Mouse (Mus musculus) CH12.LX (cell line): Measurements from ENCODE around the gene Nuak2. TPM values are rescaled to one million over a fixed set of nuclear protein-coding genes. Genes with fewer than 3 reads are reported as not detected.

Experiments used
- DNase-seq: peaks from one replicate; pipeline ENCODE4 v3.0.0-alpha.2; 2013; ENCODE audit errors: extremely low read depth
- H3K27ac ChIP-seq: 2 replicates; pipeline ENCODE4 v1.5.1; 2012; ENCODE audit warnings: low read depth, mild to moderate bottlenecking, control low read depth, moderate library complexity; ENCODE audit not compliant: insufficient read depth
- H3K27me3 ChIP-seq: replicated peaks from 2 replicates; pipeline ENCODE3; 2012; ENCODE audit warnings: inconsistent platforms
- H3K36me3 ChIP-seq, 2 experiments: replicated peaks in 1 of 2; 2 replicates each; pipeline versions ENCODE3 to v1.6.1; 2012; ENCODE audit warnings: inconsistent platforms in 1 of 2, low read length in 1 of 2, mild to moderate bottlenecking in 1 of 2, mixed read lengths in 1 of 2, moderate library complexity in 1 of 2; ENCODE audit not compliant: control insufficient read depth in 1 of 2, insufficient read depth in 1 of 2
- H3K4me1 ChIP-seq, 2 experiments: 2 replicates each; pipeline ENCODE4 v1.6.1; 2012; ENCODE audit warnings: inconsistent platforms in 1 of 2, moderate library complexity in 1 of 2; ENCODE audit not compliant: insufficient read depth in 2 of 2, control insufficient read depth in 1 of 2
- H3K4me2 ChIP-seq: 2 replicates; pipeline ENCODE4 v1.6.1; 2012; ENCODE audit warnings: low read depth, mild to moderate bottlenecking, control low read depth; ENCODE audit not compliant: poor library complexity, insufficient read depth, severe bottlenecking
- H3K4me3 ChIP-seq, 3 experiments: fragments of 150-350 bp in 1 of 3; sonication (generic) in 1 of 3; replicated peaks in 1 of 3; 2 replicates each; pipeline versions ENCODE3 to v1.5.1; 2011 to 2012; ENCODE audit warnings: low read depth in 2 of 3, low read length in 2 of 3, mild to moderate bottlenecking in 2 of 3, moderate library complexity in 2 of 3, control low read depth in 1 of 3, improper control_type of control experiment in 1 of 3, inconsistent platforms in 1 of 3, mixed read lengths in 1 of 3; ENCODE audit not compliant: poor library complexity in 1 of 3
- H3K79me2 ChIP-seq: replicated peaks from 2 replicates; pipeline ENCODE4 v1.6.1; 2012; ENCODE audit warnings: mild to moderate bottlenecking, moderate library complexity; ENCODE audit not compliant: control insufficient read depth, poor library complexity, insufficient read depth, severe bottlenecking; ENCODE audit errors: extremely low read depth
- H3K9ac ChIP-seq: 2 replicates; pipeline ENCODE4 v1.6.1; 2012; ENCODE audit warnings: low read depth, mild to moderate bottlenecking, control low read depth, moderate library complexity; ENCODE audit not compliant: insufficient read depth
- H3K9me3 ChIP-seq: replicated peaks from 2 replicates; pipeline ENCODE3; 2012; ENCODE audit warnings: low read length, inconsistent platforms, mixed read lengths
- BHLHE40 ChIP-seq: IDR thresholded peaks from 2 replicates; pipeline ENCODE4 v1.6.1; 2011; ENCODE audit warnings: mild to moderate bottlenecking, low read depth, low read length, improper control_type of control experiment
- CHD1 ChIP-seq: IDR thresholded peaks from 2 replicates; pipeline ENCODE4 v1.6.1; 2012; ENCODE audit warnings: low read depth, low read length, improper control_type of control experiment, inconsistent platforms
- CHD2 ChIP-seq: IDR thresholded peaks from 2 replicates; pipeline ENCODE4 v1.6.1; 2011; ENCODE audit warnings: low read length, improper control_type of control experiment
- ELF1 ChIP-seq: IDR thresholded peaks from 2 replicates; pipeline ENCODE4 v1.6.1; 2014; ENCODE audit warnings: low read depth, mild to moderate bottlenecking, inconsistent platforms, low read length, improper control_type of control experiment
- ETS1 ChIP-seq: conservative IDR thresholded peaks from 2 replicates; pipeline ENCODE4 v1.6.1; 2012; ENCODE audit warnings: low read depth, mild to moderate bottlenecking, inconsistent platforms, low read length, improper control_type of control experiment, moderate library complexity
- HCFC1 ChIP-seq: IDR thresholded peaks from 2 replicates; pipeline ENCODE4 v1.6.1; 2012; ENCODE audit warnings: low read depth, mild to moderate bottlenecking, inconsistent platforms, low read length, improper control_type of control experiment
- IRF4 ChIP-seq: IDR thresholded peaks from 2 replicates; pipeline ENCODE4 v1.6.1; 2014; ENCODE audit warnings: low read depth, mild to moderate bottlenecking, inconsistent platforms, low read length, improper control_type of control experiment
- JUN ChIP-seq: IDR thresholded peaks from 2 replicates; pipeline ENCODE4 v1.6.1; 2011; ENCODE audit warnings: low read depth, mild to moderate bottlenecking, low read length, improper control_type of control experiment, moderate library complexity; ENCODE audit not compliant: insufficient read depth
- JUND ChIP-seq: conservative IDR thresholded peaks from 2 replicates; pipeline ENCODE4 v1.6.1; 2011; ENCODE audit warnings: low read depth, low read length, improper control_type of control experiment
- KAT2A ChIP-seq: IDR thresholded peaks from 2 replicates; pipeline ENCODE4 v1.6.1; 2012; ENCODE audit warnings: low read length, improper control_type of control experiment, inconsistent platforms; ENCODE audit not compliant: insufficient replicate concordance
- MAFK ChIP-seq: IDR thresholded peaks from 2 replicates; pipeline ENCODE4 v1.6.1; 2011; ENCODE audit warnings: low read length, improper control_type of control experiment; ENCODE audit not compliant: insufficient replicate concordance
- MAX ChIP-seq: IDR thresholded peaks from 2 replicates; pipeline ENCODE4 v1.6.1; 2011; ENCODE audit warnings: low read length, improper control_type of control experiment
- MXI1 ChIP-seq: IDR thresholded peaks from 2 replicates; pipeline ENCODE4 v1.6.1; 2011; ENCODE audit warnings: mild to moderate bottlenecking, low read depth, low read length, improper control_type of control experiment
- MYC ChIP-seq: IDR thresholded peaks from 2 replicates; pipeline ENCODE4 v1.6.1; 2011; ENCODE audit warnings: low read depth, mild to moderate bottlenecking, improper control_type of control experiment, low read length
- POLR2A ChIP-seq: IDR thresholded peaks from 2 replicates; pipeline ENCODE4 v1.6.1; 2011; ENCODE audit warnings: low read depth, mild to moderate bottlenecking, improper control_type of control experiment, low read length
- POLR2AphosphoS2 ChIP-seq: IDR thresholded peaks from 2 replicates; pipeline ENCODE4 v1.6.1; 2011; ENCODE audit warnings: low read depth, low read length, improper control_type of control experiment
- RAD21 ChIP-seq: IDR thresholded peaks from 2 replicates; pipeline ENCODE4 v1.6.1; 2011; ENCODE audit warnings: low read depth, mild to moderate bottlenecking, low read length, improper control_type of control experiment, moderate library complexity
- SIN3A ChIP-seq: IDR thresholded peaks from 2 replicates; pipeline ENCODE4 v1.6.1; 2012; ENCODE audit warnings: low read length, improper control_type of control experiment, inconsistent platforms
- SMC3 ChIP-seq: IDR thresholded peaks from 2 replicates; pipeline ENCODE4 v1.6.1; 2011; ENCODE audit warnings: low read depth, low read length, improper control_type of control experiment
- TBP ChIP-seq: conservative IDR thresholded peaks from 2 replicates; pipeline ENCODE4 v1.6.1; 2011; ENCODE audit warnings: low read depth, low read length, improper control_type of control experiment
- TCF12 ChIP-seq: IDR thresholded peaks from 2 replicates; pipeline ENCODE4 v1.6.1; 2014; ENCODE audit warnings: low read depth, mild to moderate bottlenecking, inconsistent platforms, low read length, improper control_type of control experiment
- USF1 ChIP-seq: IDR thresholded peaks from 2 replicates; pipeline ENCODE4 v1.6.1; 2014; ENCODE audit warnings: low read depth, mild to moderate bottlenecking, inconsistent platforms, low read length, improper control_type of control experiment
- ZKSCAN1 ChIP-seq: IDR thresholded peaks from 2 replicates; pipeline ENCODE4 v1.6.1; 2012; ENCODE audit warnings: low read depth, inconsistent platforms, low read length, improper control_type of control experiment, borderline replicate concordance
- dilution Hi-C: fragments of 300-500 bp; cut with MboI; formaldehyde crosslinking; loops from 2 replicates; pipeline ENCODE4 v1.14.3; 2020; ENCODE audit warnings: low sequenced_read_pairs; ENCODE audit not compliant: extremely low pct_unique_long_range_greater_than_20kb, extremely low pct_ligation_motif_present
- in situ Hi-C: fragments of 300-500 bp; cut with MboI; formaldehyde crosslinking; loops from 3 replicates; pipeline ENCODE4 v1.14.3; 2019; ENCODE audit warnings: low sequenced_read_pairs, low pct_ligation_motif_present, low pct_unique_long_range_greater_than_20kb, mixed read lengths
- polyA plus RNA-seq: library from polyadenylated mRNA; unstranded; fragments of >175 nt; gene quantifications from 2 replicates; pipeline ENCODE4 v1.2.1, GENCODE M21; 2012; ENCODE audit warnings: low read depth; ENCODE audit not compliant: insufficient read length
- total RNA-seq, 2 experiments: library from RNA; depleted of rRNA; stranded (reverse); fragments of 300-350 nt in 1 of 2; fragments of >200 nt in 1 of 2; gene quantifications; 2 replicates each; pipeline ENCODE4 v1.2.3; 2012 to 2014

Gene Nuak2
- total and polyA plus RNA-seq, 3 experiments: 0.30 TPM; not detected in 2

DNA sequence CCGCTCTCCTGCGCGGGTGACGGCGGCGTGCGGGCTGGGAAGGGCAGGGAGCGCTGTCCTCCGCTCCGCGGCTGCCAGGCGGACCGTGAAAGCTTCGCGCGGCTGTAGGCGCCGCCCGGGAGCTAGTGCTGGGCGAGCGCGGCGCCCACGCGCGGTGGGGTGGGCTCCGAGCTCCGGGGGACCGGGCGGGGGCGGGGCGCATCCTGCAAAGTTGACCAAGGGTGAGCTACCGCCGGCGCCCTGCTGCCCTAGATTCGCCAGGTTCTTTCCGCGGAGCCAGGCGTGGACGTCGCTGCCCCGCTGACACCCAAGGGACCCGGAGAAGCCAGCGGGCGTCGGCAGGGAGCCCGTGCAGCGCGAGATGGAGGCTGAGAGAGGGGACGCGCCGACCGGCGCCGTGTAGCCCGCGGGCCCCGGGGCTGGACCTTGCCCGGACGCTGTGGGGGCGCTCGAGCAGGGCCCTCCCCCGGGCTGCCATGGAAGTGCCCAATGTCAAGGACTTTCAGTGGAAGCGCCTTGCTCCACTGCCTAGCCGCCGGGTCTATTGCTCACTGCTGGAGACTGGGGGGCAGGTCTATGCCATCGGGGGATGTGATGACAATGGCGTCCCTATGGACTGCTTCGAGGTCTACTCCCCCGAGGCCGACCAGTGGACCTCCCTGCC lies 17.0 kb upstream of the Nuak2 start:
- Histone ChIP-seq H3K9ac (no peak overlapping the region), H3K4me1 (no peaks in the 10 kb centered on the region), H3K27ac (no peak overlapping the region), H3K27me3 (peaks cover 44% of the 10 kb centered on the region), H3K4me2 (no peak overlapping the region), H3K79me2 (no peaks in the 10 kb centered on the region), H3K9me3 (no peaks in the 10 kb centered on the region), H3K36me3 (no peaks in the 10 kb centered on the region), H3K4me3 (no peak overlapping the region)
- TF ChIP-seq BHLHE40 (no peak), ELF1 (no peak), POLR2AphosphoS2 (no peak), HCFC1 (no peak), RAD21 (no peak)
- dilution Hi-C loops (no loop called here), in situ Hi-C loops (no loop called here)
- no peak for DNase-seq

DNA sequence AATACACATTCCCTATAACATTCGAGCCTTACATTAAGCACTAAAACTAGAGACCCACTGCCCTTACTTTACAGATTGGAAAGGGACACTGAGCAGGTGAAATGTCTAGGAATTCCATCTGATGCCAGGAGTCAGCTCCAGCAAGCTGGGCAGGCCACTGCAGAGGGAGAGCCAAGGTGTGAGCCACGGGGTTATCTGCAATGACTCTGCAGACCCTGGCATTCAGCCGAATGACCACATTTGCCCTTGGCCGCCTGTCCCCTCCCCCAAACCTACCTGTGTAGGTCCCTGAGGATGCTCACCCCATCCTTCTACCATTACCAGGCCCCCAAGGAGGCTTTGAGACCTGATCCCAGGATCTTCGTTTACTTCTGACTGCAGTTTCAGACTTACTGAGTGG lies 16.2 kb upstream of the Nuak2 start:
- TF ChIP-seq BHLHE40 (no peak), ZKSCAN1 (no peak), MAFK (no peak), CHD1 (no peak), TCF12 (no peak), SIN3A (no peak)
- TF ChIP-seq, all 38 proteins: peak for 0
- H3K27me3 ChIP-seq: peaks cover 51% of the 10 kb centered on the region
- dilution Hi-C loops: no loop called here
- H3K27ac ChIP-seq: no peak overlapping the region
- no peaks in the 10 kb centered on the region for H3K9me3 ChIP-seq
- H3K4me3 ChIP-seq: no peak overlapping the region
- H3K4me2 ChIP-seq: no peak overlapping the region
- H3K36me3 ChIP-seq: no peaks in the 10 kb centered on the region
- no peaks in the 10 kb centered on the region for H3K4me1 ChIP-seq
- H3K9ac ChIP-seq: no peak overlapping the region
- DNase-seq: no peak
- no peaks in the 10 kb centered on the region for H3K79me2 ChIP-seq
- in situ Hi-C loops: loop anchor here (10.0 kb wide), 1 partner anchor 45 kb away; no protein-coding TSS in a partner anchor

DNA sequence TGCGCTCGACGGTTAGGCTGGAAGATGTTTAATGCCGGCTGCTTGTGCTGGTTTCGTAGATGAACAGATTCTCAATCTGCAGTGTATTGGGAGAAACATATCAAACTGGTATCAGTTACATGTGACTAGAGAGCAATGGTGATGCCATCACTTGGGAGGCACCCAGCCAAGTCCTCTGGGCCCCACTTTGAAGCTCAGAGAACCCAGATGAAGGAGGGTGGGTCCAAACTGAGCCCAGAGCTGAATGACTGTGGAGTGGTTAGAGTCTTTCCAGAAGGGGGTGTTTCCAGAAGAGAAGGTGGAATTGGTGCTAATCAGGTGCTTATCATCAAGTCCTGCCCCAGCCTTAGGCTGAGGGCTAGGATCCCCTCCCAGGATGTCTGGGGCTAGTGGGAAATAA lies 14.7 kb upstream of the Nuak2 start:
- Histone ChIP-seq H3K4me2 (no peak overlapping the region), H3K27me3 (peaks cover 61% of the 10 kb centered on the region)
- in situ Hi-C loops: loop anchor here (10.0 kb wide), 1 partner anchor 46 kb away; no protein-coding TSS in a partner anchor

More for the DNA sequence above, 14.7 kb upstream of the Nuak2 start:
- no peak overlapping the region for H3K9ac ChIP-seq
- H3K9me3 ChIP-seq: no peaks in the 10 kb centered on the region
- H3K27ac ChIP-seq: no peak overlapping the region
- TF ChIP-seq JUND: no peak
- no peak for TF ChIP-seq SIN3A
- no peak for TF ChIP-seq MYC
- TF ChIP-seq JUN: no peak
- no peak for TF ChIP-seq POLR2A
- TF ChIP-seq IRF4: no peak
- TF ChIP-seq SMC3: no peak
- no peak for TF ChIP-seq HCFC1
- TF ChIP-seq CHD2: no peak
- no peak for TF ChIP-seq TBP
- TF ChIP-seq MXI1: no peak
- TF ChIP-seq CHD1: no peak
- TF ChIP-seq USF1: no peak
- no peak for TF ChIP-seq TCF12
- TF ChIP-seq KAT2A: no peak
- TF ChIP-seq ETS1: no peak
- TF ChIP-seq MAX: no peak
- dilution Hi-C loops: no loop called here
- no peak overlapping the region for H3K4me3 ChIP-seq
- no peak for DNase-seq
- no peaks in the 10 kb centered on the region for H3K36me3 ChIP-seq
- no peaks in the 10 kb centered on the region for H3K4me1 ChIP-seq
- no peaks in the 10 kb centered on the region for H3K79me2 ChIP-seq
